Comparison of ENCODE assay signal across 26 mouse cellular contexts in the genomic region with DNA sequence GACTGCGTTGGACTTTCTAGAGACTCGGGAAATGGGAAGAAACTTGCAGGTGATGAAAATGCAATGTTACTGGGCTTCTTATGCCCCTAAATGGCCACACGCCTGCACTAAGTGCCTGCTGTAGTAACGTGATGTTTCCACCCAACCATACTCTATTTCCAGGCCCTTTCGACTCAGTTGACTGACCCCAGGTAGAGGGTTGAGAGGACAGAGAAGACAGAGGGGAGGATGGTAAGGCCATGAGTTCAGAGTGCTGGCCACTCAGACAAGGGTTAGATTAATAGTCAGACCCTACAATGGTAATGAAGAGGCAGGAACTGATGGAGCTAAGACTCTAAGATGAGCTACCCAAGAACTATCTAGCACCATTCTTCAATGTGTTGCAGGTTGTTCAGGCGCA. TPM values are rescaled to one million over a fixed set of nuclear protein-coding genes. Genes with fewer than 3 reads are reported as not detected.
"Had no signal": no experiment of that assay in that cellular context is flagged by ENCODE, and none has a peak within 500 bp of the region (broad histone marks: within the 10 kb centered on the region; RNA-seq: fewer than 3 reads in every experiment).

No protein-coding gene starts in this region.

- H3K4me1 ChIP-seq: limb, embryonic 13.5 days; limb, embryonic 15.5 days had no signal

- H3K9me3 ChIP-seq: hindbrain, embryonic 13.5 days; kidney, embryonic 15.5 days; limb, embryonic 13.5 days; limb, embryonic 15.5 days; liver, embryonic 12.5 days had no signal

- H3K27me3 ChIP-seq: hindbrain, embryonic 13.5 days; kidney, embryonic 15.5 days; liver, embryonic 12.5 days had no signal

- H3K36me3 ChIP-seq: hindbrain, embryonic 13.5 days; kidney, embryonic 15.5 days; limb, embryonic 13.5 days; limb, embryonic 15.5 days; liver, embryonic 12.5 days had no signal

- H3K4me2 ChIP-seq: heart, embryonic 11.5 days; hindbrain, embryonic 13.5 days; kidney, embryonic 15.5 days; limb, embryonic 13.5 days; limb, embryonic 15.5 days; liver, embryonic 12.5 days had no signal

- H3K9ac ChIP-seq: forebrain, postnatal 0 days; hindbrain, embryonic 13.5 days; kidney, embryonic 15.5 days; limb, embryonic 13.5 days; limb, embryonic 15.5 days; liver, embryonic 12.5 days; liver, embryonic 14.5 days had no signal

- H3K4me3 ChIP-seq: hindbrain, embryonic 13.5 days; kidney, embryonic 15.5 days; limb, embryonic 13.5 days; limb, embryonic 15.5 days; liver, embryonic 12.5 days had no signal

- H3K27ac ChIP-seq: hindbrain, embryonic 13.5 days; hindbrain, postnatal 0 days; kidney, embryonic 15.5 days; kidney, postnatal 0 days; limb, embryonic 13.5 days; limb, embryonic 15.5 days; liver, embryonic 12.5 days; liver, embryonic 14.5 days had no signal

- DNase-seq: forebrain, postnatal 0 days; gastrocnemius, postnatal 14 days; gastrocnemius, postnatal 36 days; heart, adult 18-20 months; heart, postnatal 10 days; kidney, adult 11 months; kidney, adult 2 months; kidney, adult 9 months; kidney, postnatal 14 days; kidney, postnatal 36 days had no signal

- ATAC-seq: intestine, embryonic 16.5 days; liver, embryonic 12.5 days had no signal

RNA-seq across cellular contexts. Expression of gene Il12a, which starts 30.4 kb away (rescaled TPM):
- total RNA-seq: forebrain, postnatal 0 days; hindbrain, postnatal 0 days; left cerebral cortex, postnatal 4 days; liver, adult 2 months had no signal
- polyA plus RNA-seq: forebrain, postnatal 0 days; gonadal fat pad, adult 2 months; heart, embryonic 14.5 days; heart, embryonic 16.5 days; hindbrain, embryonic 13.5 days; intestine, embryonic 14.5 days; intestine, embryonic 16.5 days; liver, adult 2 months had no signal
